ENCODE assay signal across 8 mouse cellular contexts in genomic region chr3:65391784-65392420, GRCm38 (mm10). TPM values are rescaled to one million over a fixed set of nuclear protein-coding genes. Genes with fewer than 3 reads are reported as not detected.
DNase-seq lines count a peak whose midpoint lies in the region; ATAC-seq and TF ChIP-seq lines count a peak whose summit lies in the region.

No protein-coding gene starts in this region.

- WGBS in embryonic facial prominence, embryonic 13.5 days, result under 1% methylated on average over 37 of the region's 37 CpGs
- under 1% methylated on average over 37 of the region's 37 CpGs for WGBS in hindbrain, embryonic 16.5 days
- WGBS in liver, embryonic 13.5 days (ENCODE audit: insufficient replicate concordance), result under 1% methylated on average over 37 of the region's 37 CpGs
- WGBS in olfactory bulb, adult 2 months, result under 1% methylated on average over 37 of the region's 37 CpGs

- peak overlapping the region; percentile 91 for H3K27ac ChIP-seq in embryonic facial prominence, embryonic 13.5 days
- H3K27ac ChIP-seq in hindbrain, embryonic 16.5 days (ENCODE audit: low read depth, low read length), result peak overlapping the region; percentile 88
- peak overlapping the region; percentile 79 for H3K27ac ChIP-seq in liver, embryonic 13.5 days
- H3K27ac ChIP-seq in olfactory bulb, adult 2 months (ENCODE audit: insufficient read depth, low read depth, low read length), result peak overlapping the region; percentile 31; the same call in 1 of the 2 replicates

- H3K4me1 ChIP-seq in embryonic facial prominence, embryonic 13.5 days, result peaks cover 11% of the 10 kb centered on the region; the same call in 1 of the 2 replicates
- peaks cover 8% of the 10 kb centered on the region for H3K4me1 ChIP-seq in hindbrain, embryonic 16.5 days (ENCODE audit: control insufficient read depth, insufficient read depth, low read depth, low read length)
- peaks cover 11% of the 10 kb centered on the region for H3K4me1 ChIP-seq in liver, embryonic 13.5 days (replicated peaks)
- 0 out of 2 replicates have a peak, but pooled peaks cover 3% of the 10 kb centered on the region for H3K4me1 ChIP-seq in olfactory bulb, adult 2 months (ENCODE audit: control insufficient read depth, insufficient read depth, low read length)

- H3K36me3 ChIP-seq in embryonic facial prominence, embryonic 13.5 days, result peaks cover 27% of the 10 kb centered on the region
- peaks cover 11% of the 10 kb centered on the region; the same call in 1 of the 2 replicates for H3K36me3 ChIP-seq in hindbrain, embryonic 16.5 days (ENCODE audit: control insufficient read depth, insufficient read depth, low read length)
- peaks cover 32% of the 10 kb centered on the region for H3K36me3 ChIP-seq in liver, embryonic 13.5 days

- no peak for TF ChIP-seq POLR2A in olfactory bulb, adult 2 months (IDR thresholded peaks at IDR 0.05; ENCODE audit: insufficient read depth, low read depth, low read length)

- no peak for TF ChIP-seq CTCF in olfactory bulb, adult 2 months (IDR thresholded peaks at IDR 0.05; ENCODE audit: insufficient read depth, low read depth, low read length)

- no peaks in the 10 kb centered on the region for H3K9me3 ChIP-seq in embryonic facial prominence, embryonic 13.5 days
- H3K9me3 ChIP-seq in hindbrain, embryonic 16.5 days (ENCODE audit: control insufficient read depth, low read length), result no peaks in the 10 kb centered on the region
- no peaks in the 10 kb centered on the region for H3K9me3 ChIP-seq in liver, embryonic 13.5 days (replicated peaks)

- intact Hi-C loops in left cerebral cortex, postnatal 25 days (cut with DNase I), result loop anchor here (2.0 to 5.0 kb wide), 5 partner anchors 45 to 540 kb away; partner anchors contain the start of gene Tiparp

- peak overlapping the region; percentile 84 for H3K4me3 ChIP-seq in embryonic facial prominence, embryonic 13.5 days
- peak overlapping the region; percentile 68 for H3K4me3 ChIP-seq in hindbrain, embryonic 16.5 days (ENCODE audit: low read length)
- peak overlapping the region; percentile 83 for H3K4me3 ChIP-seq in liver, embryonic 13.5 days (replicated peaks)
- H3K4me3 ChIP-seq in olfactory bulb, adult 2 months (ENCODE audit: insufficient read depth, low read depth, low read length), result peak overlapping the region; percentile 88

- ATAC-seq in embryonic facial prominence, embryonic 13.5 days (ENCODE audit: insufficient number of reproducible peaks, insufficient read depth, low FRiP score, low TSS enrichment, low read depth), result peak; percentile 33
- ATAC-seq in hindbrain, embryonic 16.5 days, result peak; percentile 79
- peak; percentile 70 for ATAC-seq in liver, embryonic 13.5 days (ENCODE audit: low read depth)

- peak; percentile 7 for DNase-seq in left cerebral cortex, adult 11 months (ENCODE audit: low spot score)
- no peak for DNase-seq in left cerebral cortex, postnatal 25 days (ENCODE audit: low spot score in 2 of 2)
- peak; percentile 76 for DNase-seq in Muller cell, postnatal 12 days (ENCODE audit: inconsistent ontology term)
- DNase-seq in liver, embryonic 13.5 days, result no peak
- DNase-seq in cerebellum, adult 9-10 months, result no peak

- peak overlapping the region; percentile 94 for H3K9ac ChIP-seq in embryonic facial prominence, embryonic 13.5 days
- H3K9ac ChIP-seq in hindbrain, embryonic 16.5 days (ENCODE audit: low read depth, low read length), result peak overlapping the region; percentile 94
- peak overlapping the region; percentile 88 for H3K9ac ChIP-seq in liver, embryonic 13.5 days

- peak overlapping the region; percentile 81 for H3K4me2 ChIP-seq in embryonic facial prominence, embryonic 13.5 days
- peak overlapping the region; percentile 62 for H3K4me2 ChIP-seq in hindbrain, embryonic 16.5 days (ENCODE audit: low read length)
- peak overlapping the region; percentile 84 for H3K4me2 ChIP-seq in liver, embryonic 13.5 days

- no peaks in the 10 kb centered on the region for H3K27me3 ChIP-seq in embryonic facial prominence, embryonic 13.5 days
- no peaks in the 10 kb centered on the region for H3K27me3 ChIP-seq in hindbrain, embryonic 16.5 days (replicated peaks; ENCODE audit: control insufficient read depth, insufficient read depth, low read length)
- no peaks in the 10 kb centered on the region for H3K27me3 ChIP-seq in liver, embryonic 13.5 days

RNA-seq across cellular contexts. Expression of gene Ssr3, which starts 0.5 kb away (rescaled TPM):
- total RNA-seq in left cerebral cortex, postnatal 25 days (2021), result 10 to 100 TPM; 86.2 to 92.5 TPM
- 249 and 254 TPM in 2 replicates for polyA plus RNA-seq in embryonic facial prominence, embryonic 13.5 days (2015; fragmentation: Nextera tagmentation; extraction: Ambion mirVana)
- 171 and 180 TPM in 2 replicates for polyA plus RNA-seq in hindbrain, embryonic 16.5 days (2015; fragmentation: Nextera tagmentation; extraction: Ambion mirVana)
- 113 and 147 TPM in 2 replicates for polyA plus RNA-seq in liver, embryonic 13.5 days (2015; fragmentation: Nextera tagmentation; extraction: Ambion mirVana)
- 294 TPM in 1 of 2 replicates, not detected in the other for polyA plus RNA-seq in olfactory bulb, adult 2 months (2012; ENCODE audit: insufficient read depth, insufficient read length, low replicate concordance, missing spikeins)

Comparison
In these comparisons a context has a peak if more than half of its experiments do, and no peak if none do; other contexts are left out.
1. DNase-seq: peak in left cerebral cortex, adult 11 months (single experiment) and Muller cell, postnatal 12 days (single experiment); none in left cerebral cortex, postnatal 25 days (0 of 2), liver, embryonic 13.5 days (single experiment) and cerebellum, adult 9-10 months (single experiment).
2. H3K27ac ChIP-seq: peak in every context shown above with its lines; median percentile 91 in embryonic facial prominence, embryonic 13.5 days; 88 in hindbrain, embryonic 16.5 days; 79 in liver, embryonic 13.5 days; 31 in olfactory bulb, adult 2 months.
3. Peak in every context shown above with its lines, with median percentiles within 50 percentile points of each other: ATAC-seq, H3K4me2 ChIP-seq, H3K4me3 ChIP-seq and H3K9ac ChIP-seq.